In the genomic region with DNA sequence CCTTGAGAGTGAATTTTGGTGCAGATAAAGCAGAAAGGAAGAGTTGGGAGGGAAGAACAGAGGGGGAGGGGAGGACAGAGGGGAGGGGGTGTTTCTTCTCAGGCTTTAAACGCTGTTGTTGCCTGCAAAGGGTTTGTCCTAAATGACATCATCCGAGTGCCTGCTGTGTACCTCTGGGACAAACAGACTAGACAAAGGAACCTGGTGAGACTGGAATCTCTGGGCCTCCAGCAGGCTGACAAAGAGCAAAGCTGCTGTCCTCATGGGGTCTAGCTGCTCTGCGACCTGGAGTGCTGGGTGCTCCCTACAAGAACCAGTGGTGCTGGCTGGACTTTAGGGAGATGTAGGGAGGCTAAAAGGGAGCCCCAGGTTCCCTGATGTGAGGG, we compare ENCODE assay signal across 11 mouse cellular contexts.
A peak's percentile ranks its signal among the peaks of the same experiment; 100 is the strongest.
DNase-seq lines count a peak whose midpoint lies in the region; ATAC-seq and TF ChIP-seq lines count a peak whose summit lies in the region.
"Had no signal": no experiment of that assay in that cellular context is flagged by ENCODE, and none has a peak within 500 bp of the region (broad histone marks: within the 10 kb centered on the region; RNA-seq: fewer than 3 reads in every experiment).

No protein-coding gene starts in this region.

- H3K9me3 ChIP-seq in forebrain, embryonic 10.5 days = no peaks in the 10 kb centered on the region
- H3K9me3 ChIP-seq in forebrain, postnatal 0 days (ENCODE audit: low read length) = no peaks in the 10 kb centered on the region
- no peaks in the 10 kb centered on the region for H3K9me3 ChIP-seq in midbrain, embryonic 11.5 days (ENCODE audit: control insufficient read depth, low read length)
- no peaks in the 10 kb centered on the region for H3K9me3 ChIP-seq in midbrain, embryonic 14.5 days (ENCODE audit: control insufficient read depth, low read length)
- no peaks in the 10 kb centered on the region for H3K9me3 ChIP-seq in intestine, embryonic 14.5 days (ENCODE audit: control insufficient read depth, low read length)

- DNase-seq in forebrain, embryonic 10.5 days (ENCODE audit: extremely low spot score, low spot score) = peak; percentile 27
- DNase-seq in forebrain, postnatal 0 days = no peak
- DNase-seq in midbrain, embryonic 11.5 days (ENCODE audit: low spot score, missing footprints) = peak; percentile 89
- DNase-seq in midbrain, embryonic 14.5 days = no peak
- DNase-seq in intestine, embryonic 14.5 days (ENCODE audit: low spot score) = no peak
- DNase-seq in thymus, postnatal 14 days = no peak
- DNase-seq in right cerebral cortex, postnatal 10 days (ENCODE audit: low spot score in 2 of 2) = no peak
- DNase-seq in left cerebral cortex, adult 2 months (ENCODE audit: extremely low spot score in 1 of 2, low spot score in 2 of 2) = no peak
- DNase-seq: cerebellum, adult 9-10 months; right cerebral cortex, adult 18-20 months had no signal

- WGBS in forebrain, embryonic 10.5 days = 3% methylated on average over 3 of the region's 3 CpGs
- WGBS in forebrain, postnatal 0 days = 7% methylated on average over 3 of the region's 3 CpGs
- WGBS in midbrain, embryonic 11.5 days = 4% methylated on average over 3 of the region's 3 CpGs
- 4% methylated on average over 3 of the region's 3 CpGs for WGBS in midbrain, embryonic 14.5 days
- WGBS in intestine, embryonic 14.5 days = 17% methylated on average over 3 of the region's 3 CpGs

- peaks cover 22% of the 10 kb centered on the region for H3K4me1 ChIP-seq in forebrain, embryonic 10.5 days
- H3K4me1 ChIP-seq in forebrain, postnatal 0 days (ENCODE audit: insufficient read depth) = no peaks in the 10 kb centered on the region
- H3K4me1 ChIP-seq in midbrain, embryonic 11.5 days (ENCODE audit: control insufficient read depth, insufficient read depth, low read length) = peaks cover 13% of the 10 kb centered on the region
- peaks cover 3% of the 10 kb centered on the region; the same call in 1 of the 2 replicates for H3K4me1 ChIP-seq in midbrain, embryonic 14.5 days (ENCODE audit: control insufficient read depth, insufficient read depth, low read length)
- peaks cover 13% of the 10 kb centered on the region for H3K4me1 ChIP-seq in intestine, embryonic 14.5 days (replicated peaks; ENCODE audit: control insufficient read depth, insufficient read depth, low read length)

- TF ChIP-seq CTCF in forebrain, postnatal 0 days (IDR thresholded peaks at IDR 0.05; ENCODE audit: low read depth) = no peak
- TF ChIP-seq CTCF in left cerebral cortex, adult 2 months (IDR thresholded peaks at IDR 0.05) = no peak

- H3K4me3 ChIP-seq in forebrain, embryonic 10.5 days = no peak overlapping the region
- no peak overlapping the region for H3K4me3 ChIP-seq in forebrain, postnatal 0 days (ENCODE audit: low read depth, low read length)
- H3K4me3 ChIP-seq in midbrain, embryonic 11.5 days (ENCODE audit: low read depth, low read length) = no peak overlapping the region
- no peak overlapping the region for H3K4me3 ChIP-seq in midbrain, embryonic 14.5 days (replicated peaks; ENCODE audit: low read depth, low read length)
- no peak overlapping the region for H3K4me3 ChIP-seq in intestine, embryonic 14.5 days (ENCODE audit: low read depth, low read length)
- H3K4me3 ChIP-seq in left cerebral cortex, adult 2 months = no peak overlapping the region

- ATAC-seq in forebrain, postnatal 0 days = no peak
- peak; percentile 50; the same call in 1 of the 2 replicates for ATAC-seq in midbrain, embryonic 11.5 days (ENCODE audit: low FRiP score)
- ATAC-seq in midbrain, embryonic 14.5 days (ENCODE audit: low FRiP score, low TSS enrichment) = no peak
- no peak for ATAC-seq in intestine, embryonic 14.5 days (replicated peaks; ENCODE audit: low FRiP score, low TSS enrichment, low read depth)

- H3K27me3 ChIP-seq in forebrain, embryonic 10.5 days (ENCODE audit: poor library complexity, severe bottlenecking) = no peaks in the 10 kb centered on the region
- no peaks in the 10 kb centered on the region for H3K27me3 ChIP-seq in forebrain, postnatal 0 days (ENCODE audit: insufficient read depth, low read length)
- H3K27me3 ChIP-seq in midbrain, embryonic 11.5 days (ENCODE audit: control insufficient read depth, insufficient read depth, low read length) = no peaks in the 10 kb centered on the region
- H3K27me3 ChIP-seq in midbrain, embryonic 14.5 days (ENCODE audit: control insufficient read depth, insufficient read depth, low read length) = no peaks in the 10 kb centered on the region
- H3K27me3 ChIP-seq in intestine, embryonic 14.5 days (replicated peaks; ENCODE audit: control insufficient read depth, insufficient read depth, low read length) = no peaks in the 10 kb centered on the region

- H3K27ac ChIP-seq in forebrain, embryonic 10.5 days = peak overlapping the region; percentile 84
- no peak overlapping the region for H3K27ac ChIP-seq in forebrain, postnatal 0 days (ENCODE audit: low read depth, low read length)
- no peak overlapping the region for H3K27ac ChIP-seq in midbrain, embryonic 11.5 days (ENCODE audit: low read depth, low read length)
- H3K27ac ChIP-seq in midbrain, embryonic 14.5 days (replicated peaks; ENCODE audit: low read depth, low read length) = no peak overlapping the region
- H3K27ac ChIP-seq in intestine, embryonic 14.5 days (ENCODE audit: low read depth) = peak overlapping the region; percentile 77
- H3K27ac ChIP-seq in left cerebral cortex, adult 2 months = no peak overlapping the region
- H3K27ac ChIP-seq: kidney, postnatal 0 days had no signal

- intact Hi-C loops in left cerebral cortex, adult 2 months (cut with DNase I) = no loop called here

- no peak overlapping the region for H3K9ac ChIP-seq in forebrain, postnatal 0 days
- H3K9ac ChIP-seq in midbrain, embryonic 11.5 days (ENCODE audit: low read length) = peak overlapping the region; percentile 42; the same call in 1 of the 2 replicates
- H3K9ac ChIP-seq in midbrain, embryonic 14.5 days (replicated peaks; ENCODE audit: low read length) = no peak overlapping the region
- no peak overlapping the region for H3K9ac ChIP-seq in intestine, embryonic 14.5 days (ENCODE audit: low read length)

- no peaks in the 10 kb centered on the region for H3K36me3 ChIP-seq in forebrain, embryonic 10.5 days (replicated peaks)
- no peaks in the 10 kb centered on the region for H3K36me3 ChIP-seq in forebrain, postnatal 0 days (ENCODE audit: insufficient read depth)
- no peaks in the 10 kb centered on the region for H3K36me3 ChIP-seq in midbrain, embryonic 11.5 days (ENCODE audit: control insufficient read depth, insufficient read depth, low read length)
- H3K36me3 ChIP-seq in midbrain, embryonic 14.5 days (ENCODE audit: control insufficient read depth, insufficient read depth, low read length) = no peaks in the 10 kb centered on the region
- H3K36me3 ChIP-seq in intestine, embryonic 14.5 days (ENCODE audit: control insufficient read depth, insufficient read depth, low read length) = no peaks in the 10 kb centered on the region

- no peak overlapping the region for H3K4me2 ChIP-seq in forebrain, postnatal 0 days (ENCODE audit: low read depth)
- no peak overlapping the region for H3K4me2 ChIP-seq in midbrain, embryonic 11.5 days
- H3K4me2 ChIP-seq in midbrain, embryonic 14.5 days (ENCODE audit: low read length) = no peak overlapping the region
- no peak overlapping the region for H3K4me2 ChIP-seq in intestine, embryonic 14.5 days (ENCODE audit: low read length)

Comparison
In these comparisons a context has a peak if more than half of its experiments do, and no peak if none do; other contexts are left out.
1. DNase-seq: peak in forebrain, embryonic 10.5 days (single experiment) and midbrain, embryonic 11.5 days (single experiment); none in forebrain, postnatal 0 days (single experiment), midbrain, embryonic 14.5 days (single experiment), intestine, embryonic 14.5 days (single experiment), thymus, postnatal 14 days (single experiment), right cerebral cortex, postnatal 10 days (0 of 2) and left cerebral cortex, adult 2 months (0 of 2).
2. H3K27ac ChIP-seq: peak in forebrain, embryonic 10.5 days (single experiment) and intestine, embryonic 14.5 days (single experiment); none in forebrain, postnatal 0 days (single experiment), midbrain, embryonic 11.5 days (single experiment), midbrain, embryonic 14.5 days (single experiment) and left cerebral cortex, adult 2 months (single experiment).